Mouse (Mus musculus) limb, embryonic 11.5 days (tissue): ENCODE results near the gene Psors1c2. TPM values are rescaled to one million over a fixed set of nuclear protein-coding genes. Genes with fewer than 3 reads are reported as not detected.
A peak's percentile ranks its signal among the peaks of the same experiment; 100 is the strongest.

Source experiments
- ATAC-seq: fragments of 200-750 bp; cut with Nextera tagmentation; 2 replicates; pipeline ENCODE4 v1.8.0; 2017; ENCODE audit warnings: low read depth; ENCODE audit not compliant: insufficient number of reproducible peaks, low FRiP score, low TSS enrichment
- DNase-seq: peaks from one replicate; pipeline ENCODE4 v3.0.0-alpha.2; 2015; ENCODE audit warnings: low spot score
- H3K27ac ChIP-seq: fragments of 300-500 bp; sonication (generic); replicated peaks from 2 replicates; pipeline ENCODE4 v1.5.1; 2014; ENCODE audit warnings: low read depth, mild to moderate bottlenecking, low read length
- H3K27me3 ChIP-seq: fragments of 300-500 bp; sonication (generic); 2 replicates; pipeline ENCODE4 v1.6.1; 2014; ENCODE audit warnings: mild to moderate bottlenecking, low read length, mixed read lengths; ENCODE audit not compliant: control insufficient read depth, insufficient read depth
- H3K36me3 ChIP-seq: fragments of 300-500 bp; sonication (generic); 2 replicates; pipeline ENCODE4 v1.6.1; 2014; ENCODE audit warnings: mild to moderate bottlenecking, low read length, moderate library complexity, mixed read lengths; ENCODE audit not compliant: control insufficient read depth, insufficient read depth
- H3K4me1 ChIP-seq: fragments of 300-500 bp; sonication (generic); 2 replicates; pipeline ENCODE4 v1.6.1; 2014; ENCODE audit warnings: low read length, mixed read lengths; ENCODE audit not compliant: control insufficient read depth, insufficient read depth
- H3K4me2 ChIP-seq: fragments of 300-500 bp; sonication (generic); 2 replicates; pipeline ENCODE4 v1.6.1; 2014; ENCODE audit warnings: low read depth, mild to moderate bottlenecking, moderate library complexity; ENCODE audit not compliant: severe bottlenecking
- H3K4me3 ChIP-seq: fragments of 300-500 bp; sonication (generic); 2 replicates; pipeline ENCODE4 v1.5.1; 2014; ENCODE audit warnings: low read depth, low read length
- H3K9ac ChIP-seq: fragments of 300-500 bp; sonication (generic); 2 replicates; pipeline ENCODE4 v1.6.1; 2014; ENCODE audit warnings: mild to moderate bottlenecking, low read length
- H3K9me3 ChIP-seq: fragments of 300-500 bp; sonication (generic); 2 replicates; pipeline ENCODE4 v1.6.1; 2016; ENCODE audit warnings: low read length; ENCODE audit not compliant: control insufficient read depth
- WGBS: fragments of 180-500 bp; shearing (Covaris S2); extraction: QIAGEN DNeasy Blood & Tissue Kit; methylation state at CpG from one replicate; pipeline ENCODE4 v1.1.7; 2014; 5-methylcytosine and 5-hydroxymethylcytosine counted together
- polyA plus RNA-seq: library from polyadenylated mRNA; unstranded; fragments of >200 nt; fragmentation: Nextera tagmentation; extraction: Ambion mirVana; gene quantifications from 2 replicates; pipeline ENCODE4 v1.2.1, GENCODE M21; 2014

Psors1c2 gene
- polyA plus RNA-seq, 1 experiment from 2014 or later: 0.72 TPM

GRCm38 (mm10) chr17:35556812-35557211, 23.8 kb downstream of the Psors1c2 start:
- H3K4me1 ChIP-seq: 0 out of 2 replicates have a peak, but pooled peaks cover 3% of the 10 kb centered on the region
- ATAC-seq (no peak), DNase-seq (peak; percentile 58)
- H3K4me3 ChIP-seq: no peak overlapping the region
- no peak overlapping the region for H3K9ac ChIP-seq
- no peaks in the 10 kb centered on the region for H3K36me3 ChIP-seq
- H3K27ac ChIP-seq: no peak overlapping the region
- WGBS: 36% methylated on average over 5 of the region's 5 CpGs
- no peaks in the 10 kb centered on the region for H3K27me3 ChIP-seq
- no peak overlapping the region for H3K4me2 ChIP-seq
- no peaks in the 10 kb centered on the region for H3K9me3 ChIP-seq

DNA sequence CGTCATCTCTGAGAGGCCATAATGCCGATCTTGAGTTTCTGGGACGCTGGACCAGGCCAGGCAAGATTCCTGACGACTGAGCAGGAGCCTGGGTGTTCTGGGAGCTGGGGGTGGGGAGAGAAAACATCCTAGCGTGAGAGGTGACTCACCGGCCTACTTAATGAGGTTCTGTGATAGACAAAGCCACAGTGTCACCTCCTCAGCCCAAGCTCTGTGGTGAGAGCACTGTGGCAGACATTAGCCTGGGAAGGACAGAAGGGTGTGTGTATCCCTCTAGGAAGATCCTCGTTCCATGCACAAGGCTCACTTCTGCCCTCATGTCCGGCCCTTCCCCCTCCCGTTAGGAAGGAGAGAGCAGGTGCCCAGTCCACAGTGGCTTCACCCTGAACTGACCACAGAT, 24.4 kb downstream of the Psors1c2 start:
- H3K36me3 ChIP-seq: no peaks in the 10 kb centered on the region
- 0 out of 2 replicates have a peak, but pooled peaks cover 3% of the 10 kb centered on the region for H3K4me1 ChIP-seq
- H3K27ac ChIP-seq: no peak overlapping the region
- ATAC-seq (no peak), DNase-seq (no peak)
- no peak overlapping the region for H3K9ac ChIP-seq
- H3K4me2 ChIP-seq: no peak overlapping the region
- no peaks in the 10 kb centered on the region; the same call in 1 of the 2 replicates for H3K9me3 ChIP-seq
- no peak overlapping the region for H3K4me3 ChIP-seq
- no peaks in the 10 kb centered on the region for H3K27me3 ChIP-seq
- 77% methylated on average over 9 of the region's 9 CpGs for WGBS

GRCm38 (mm10) chr17:35558216-35558615, 25.2 kb downstream of the Psors1c2 start:
- Histone ChIP-seq H3K36me3 (no peaks in the 10 kb centered on the region), H3K27ac (no peak overlapping the region), H3K9me3 (no peaks in the 10 kb centered on the region; the same call in 1 of the 2 replicates), H3K4me3 (no peak overlapping the region), H3K9ac (no peak overlapping the region), H3K4me2 (no peak overlapping the region), H3K4me1 (0 out of 2 replicates have a peak, but pooled peaks cover 3% of the 10 kb centered on the region), H3K27me3 (no peaks in the 10 kb centered on the region)
- DNase-seq (no peak), ATAC-seq (no peak)
- 56% methylated on average over 8 of the region's 8 CpGs for WGBS

DNA sequence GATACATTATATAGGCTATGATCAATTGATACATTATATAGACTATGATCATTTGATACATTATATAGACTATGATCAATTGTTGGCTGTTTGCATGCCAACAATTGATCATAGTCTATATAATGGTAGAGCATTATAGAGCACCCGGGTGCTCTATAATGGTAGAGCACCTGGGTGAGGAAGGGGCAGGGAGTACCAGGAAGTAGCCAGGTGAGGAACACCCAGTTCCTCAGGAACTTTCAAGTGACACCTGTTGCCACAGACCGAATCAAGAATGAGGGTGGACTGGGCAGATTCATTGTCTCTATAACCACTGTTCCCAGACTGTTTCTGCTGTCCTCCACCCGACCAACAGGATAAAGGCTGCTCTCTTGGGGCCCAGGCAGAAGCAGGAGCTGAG, 34.1 kb downstream of the Psors1c2 start, which contains the start of gene 2300002M23Rik:
Gene 2300002M23Rik, plus strand, starts transcription at position 301 of the 400 bp plus-strand sequence.
- peaks cover 18% of the 10 kb centered on the region for H3K27me3 ChIP-seq
- no peaks in the 10 kb centered on the region for H3K36me3 ChIP-seq
- H3K9ac ChIP-seq: no peak within 1 kb of the TSS
- H3K4me1 ChIP-seq: no peaks in the 10 kb centered on the region
- DNase-seq: no peak
- no peak within 1 kb of the TSS for H3K4me3 ChIP-seq
- H3K9me3 ChIP-seq: no peaks in the 10 kb centered on the region; the same call in 1 of the 2 replicates
- no peak within 1 kb of the TSS for H3K27ac ChIP-seq
- whole genome bisulfite sequencing: 55% methylated on average over 3 of the region's 3 CpGs
- no peak for ATAC-seq
- no peak within 1 kb of the TSS for H3K4me2 ChIP-seq

GRCm38 (mm10) chr17:35567767-35568166, 34.8 kb downstream of the Psors1c2 start:
- Histone ChIP-seq H3K9me3 (no peaks in the 10 kb centered on the region), H3K4me1 (no peaks in the 10 kb centered on the region), H3K9ac (no peak overlapping the region), H3K27ac (no peak overlapping the region), H3K4me3 (no peak overlapping the region), H3K4me2 (no peak overlapping the region), H3K27me3 (peaks cover 18% of the 10 kb centered on the region), H3K36me3 (no peaks in the 10 kb centered on the region)
- 18% methylated on average over 9 of the region's 9 CpGs for WGBS
- DNase-seq: no peak
- no peak for ATAC-seq

DNA sequence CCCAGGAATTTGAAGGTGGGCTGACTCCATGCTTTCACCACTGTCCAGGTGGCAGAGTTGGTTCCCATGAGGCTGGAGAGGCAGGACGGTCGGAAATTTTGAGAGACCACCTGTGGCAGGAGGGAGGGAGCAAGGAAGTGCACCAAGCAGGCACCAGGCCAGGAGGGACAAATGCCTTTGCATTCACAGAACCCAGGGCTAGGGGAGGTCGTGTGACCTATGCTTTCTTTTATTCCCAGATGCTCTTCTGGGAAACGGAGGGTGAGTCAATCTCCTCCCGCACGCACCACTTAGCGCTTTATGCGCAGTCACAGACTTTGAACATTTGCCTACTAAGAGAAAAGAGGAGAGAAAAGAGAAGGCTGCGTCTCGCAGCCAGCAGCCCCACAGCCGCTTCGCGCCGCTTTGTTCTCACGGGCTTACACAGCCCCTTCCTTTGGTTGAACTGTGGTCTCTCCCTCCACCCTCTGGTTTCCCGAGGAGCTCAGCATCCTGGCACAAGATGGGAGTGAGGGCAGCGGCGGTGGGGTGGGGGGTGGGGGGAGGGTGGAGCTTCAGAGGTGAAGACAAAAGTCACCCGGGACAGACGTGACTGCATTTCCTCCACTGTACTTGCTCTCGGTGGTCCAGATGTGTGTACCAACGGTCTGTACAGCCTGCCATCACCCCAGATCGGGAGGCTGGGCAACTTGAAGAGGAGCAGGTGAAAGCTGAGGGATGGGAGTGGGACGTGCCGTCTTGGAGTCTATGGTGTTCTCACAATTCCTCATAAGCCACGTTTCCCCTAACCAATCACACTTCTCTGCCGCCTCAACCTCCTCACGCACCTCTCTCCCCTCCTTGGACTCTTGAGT, 36.3 kb downstream of the Psors1c2 start:
- peak; percentile 36 for DNase-seq
- Histone ChIP-seq H3K4me1 (no peaks in the 10 kb centered on the region), H3K9me3 (no peaks in the 10 kb centered on the region), H3K4me3 (peak overlapping the region; percentile 16), H3K4me2 (peak overlapping the region; percentile 36), H3K27me3 (peaks cover 18% of the 10 kb centered on the region), H3K27ac (no peak overlapping the region), H3K9ac (peak overlapping the region; percentile 3; the same call in 1 of the 2 replicates), H3K36me3 (no peaks in the 10 kb centered on the region)
- ATAC-seq: no peak
- WGBS: 2% methylated on average over 28 of the region's 28 CpGs

DNA sequence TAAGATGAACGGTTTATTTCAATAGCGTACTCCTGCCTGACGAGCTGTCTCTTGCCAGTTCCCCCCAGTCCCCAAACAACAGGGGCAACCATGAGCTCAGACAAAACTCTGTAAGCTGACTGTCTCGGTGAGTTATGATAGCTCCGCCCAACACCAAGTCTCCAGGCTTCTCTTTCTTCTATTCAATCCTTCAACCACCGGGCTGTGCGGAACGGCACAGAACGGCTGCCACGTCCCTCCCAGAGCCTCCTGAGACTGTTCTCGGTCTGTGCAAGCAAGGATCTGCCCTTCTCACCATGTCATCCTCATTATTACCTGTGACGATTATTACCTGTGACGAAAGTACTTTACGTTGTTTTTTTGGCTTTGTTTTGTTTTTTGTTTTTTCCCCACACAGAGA, 37.8 kb downstream of the Psors1c2 start:
- ATAC-seq (no peak), DNase-seq (no peak)
- 84% methylated on average over 14 of the region's 14 CpGs for WGBS
- Histone ChIP-seq H3K4me2 (no peak overlapping the region), H3K27me3 (peaks cover 21% of the 10 kb centered on the region), H3K27ac (no peak overlapping the region), H3K9me3 (no peaks in the 10 kb centered on the region), H3K36me3 (no peaks in the 10 kb centered on the region), H3K9ac (no peak overlapping the region), H3K4me3 (no peak overlapping the region), H3K4me1 (no peaks in the 10 kb centered on the region)

DNA sequence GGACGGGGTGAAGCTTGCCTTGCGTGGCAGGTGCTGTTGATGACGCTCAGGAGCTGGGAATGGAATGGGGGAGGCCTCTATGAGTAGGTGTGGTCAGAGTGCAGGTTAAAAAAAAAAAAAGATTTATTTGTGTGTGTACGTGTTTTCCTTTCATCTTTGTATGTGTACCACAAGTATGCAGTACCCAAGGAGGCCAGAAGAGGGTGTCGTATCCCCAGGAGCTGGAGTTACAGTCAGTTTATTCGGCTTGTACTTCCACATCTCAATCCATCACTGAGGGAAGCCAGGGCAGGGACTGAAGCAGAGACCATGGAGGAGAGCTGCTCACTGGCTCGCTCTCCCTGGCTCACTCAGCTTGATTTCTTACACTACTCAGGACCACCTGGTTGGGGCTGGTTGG, 38.5 kb downstream of the Psors1c2 start:
- Histone ChIP-seq H3K4me1 (no peaks in the 10 kb centered on the region), H3K4me3 (no peak overlapping the region), H3K9ac (no peak overlapping the region), H3K9me3 (no peaks in the 10 kb centered on the region), H3K4me2 (no peak overlapping the region), H3K36me3 (no peaks in the 10 kb centered on the region), H3K27me3 (peaks cover 21% of the 10 kb centered on the region), H3K27ac (no peak overlapping the region)
- 95% methylated on average over 7 of the region's 7 CpGs for WGBS
- ATAC-seq (no peak), DNase-seq (no peak)
